Mouse (Mus musculus) hindbrain, embryonic 10.5 days (tissue): Measurements from ENCODE around the gene Rpl37a. TPM values are rescaled to one million over a fixed set of nuclear protein-coding genes. Genes with fewer than 3 reads are reported as not detected.
A peak's percentile ranks its signal among the peaks of the same experiment; 100 is the strongest.

Source experiments
- DNase-seq: peaks from one replicate; pipeline ENCODE4 v3.0.0-alpha.2; 2017; ENCODE audit warnings: low spot score
- H3K27ac ChIP-seq: fragments of 300-500 bp; sonication (generic); 2 replicates; pipeline ENCODE4 v1.5.1; 2016; ENCODE audit warnings: mild to moderate bottlenecking, moderate library complexity
- H3K27me3 ChIP-seq: fragments of 300-500 bp; sonication (generic); 2 replicates; pipeline ENCODE4 v1.6.1; 2016; ENCODE audit warnings: mild to moderate bottlenecking; ENCODE audit not compliant: poor library complexity, insufficient read depth, severe bottlenecking
- H3K36me3 ChIP-seq: fragments of 300-500 bp; sonication (generic); 2 replicates; pipeline ENCODE4 v1.6.1; 2016; ENCODE audit warnings: mild to moderate bottlenecking, moderate library complexity
- H3K4me1 ChIP-seq: fragments of 300-500 bp; sonication (generic); replicated peaks from 2 replicates; pipeline ENCODE4 v1.6.1; 2016; ENCODE audit warnings: mild to moderate bottlenecking
- H3K4me3 ChIP-seq: fragments of 300-500 bp; sonication (generic); 2 replicates; pipeline ENCODE4 v1.5.1; 2016; ENCODE audit warnings: mild to moderate bottlenecking, moderate library complexity
- H3K9me3 ChIP-seq: fragments of 300-500 bp; sonication (generic); 2 replicates; pipeline ENCODE4 v1.6.1; 2016; ENCODE audit warnings: mild to moderate bottlenecking, moderate library complexity
- WGBS: fragments of 180-500 bp; shearing (Covaris S2); methylation state at CpG from one replicate; pipeline ENCODE4 v1.1.7; 2016; 5-methylcytosine and 5-hydroxymethylcytosine counted together
- polyA plus RNA-seq: library from polyadenylated mRNA; unstranded; fragments of >200 nt; fragmentation: Nextera tagmentation; extraction: Ambion mirVana; gene quantifications from 2 replicates; pipeline ENCODE4 v1.2.1, GENCODE M21; 2016

Gene Rpl37a
- polyA plus RNA-seq, 1 experiment from 2014 or later: 1,371 TPM

DNA sequence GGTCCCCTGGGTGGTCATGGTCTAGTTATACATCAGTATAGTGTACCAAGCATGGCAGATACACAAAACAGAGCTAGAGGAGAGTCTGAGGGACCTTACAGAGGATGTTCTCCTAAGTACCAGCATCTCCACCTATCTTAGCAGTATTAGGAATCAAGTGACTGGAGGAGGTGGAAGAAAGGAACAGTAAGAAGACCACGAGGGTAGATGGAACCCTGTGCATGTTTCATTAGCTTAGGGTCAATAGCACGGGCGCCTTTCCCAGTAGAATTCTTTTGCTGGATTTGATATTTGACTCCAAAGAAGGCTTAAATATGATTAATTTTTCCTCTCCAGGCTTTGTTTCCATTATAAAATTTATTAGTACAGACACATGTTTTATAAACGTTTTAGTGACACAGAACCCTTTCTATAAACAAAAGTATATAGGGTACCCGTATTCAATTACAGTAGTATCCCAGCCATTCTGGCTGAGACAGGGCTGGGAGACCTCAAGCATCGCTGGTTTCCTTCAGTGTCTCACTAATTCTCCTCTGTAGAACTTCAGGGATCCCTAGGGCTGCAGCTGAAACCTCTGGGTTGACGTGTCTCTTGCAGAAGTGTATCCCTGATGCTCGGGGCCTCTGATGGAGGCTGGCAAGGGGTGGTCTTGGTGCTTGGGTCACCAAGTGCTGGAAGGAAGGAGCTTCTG, 33.9 kb downstream of the Rpl37a start:
- 86% methylated on average over 8 of the region's 8 CpGs for WGBS
- DNase-seq: no peak
- no peak overlapping the region for H3K4me3 ChIP-seq
- H3K36me3 ChIP-seq: no peaks in the 10 kb centered on the region
- 0 out of 2 replicates have a peak, but pooled peaks cover 1% of the 10 kb centered on the region for H3K4me1 ChIP-seq
- H3K27ac ChIP-seq: no peak overlapping the region
- no peaks in the 10 kb centered on the region for H3K27me3 ChIP-seq
- no peaks in the 10 kb centered on the region for H3K9me3 ChIP-seq

DNA sequence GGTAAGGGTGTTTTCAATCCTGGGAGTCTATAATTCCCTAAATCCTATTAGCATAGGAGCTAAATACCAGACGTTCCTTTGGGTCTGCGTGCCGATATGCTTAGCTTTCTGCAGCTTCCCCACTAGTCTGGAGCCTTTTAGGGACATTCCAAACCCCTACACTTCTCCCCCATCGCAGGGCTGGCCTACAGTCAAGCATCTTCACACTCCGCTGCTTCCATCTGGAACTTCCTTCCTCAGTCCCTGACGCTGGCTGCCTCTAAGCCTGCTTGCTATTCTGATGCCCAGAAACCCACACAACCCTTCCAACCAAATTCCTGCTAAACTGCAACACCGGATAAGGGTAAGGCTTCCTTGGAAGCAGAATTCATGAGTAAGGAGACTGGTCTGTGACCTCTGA, 35.3 kb downstream of the Rpl37a start:
- Histone ChIP-seq H3K4me3 (no peak overlapping the region), H3K27ac (no peak overlapping the region), H3K27me3 (no peaks in the 10 kb centered on the region), H3K9me3 (no peaks in the 10 kb centered on the region), H3K36me3 (no peaks in the 10 kb centered on the region), H3K4me1 (no peaks in the 10 kb centered on the region)
- WGBS: 78% methylated on average over 7 of the region's 7 CpGs
- no peak for DNase-seq

GRCm38 (mm10) chr1:72751371-72751781, 40.3 kb downstream of the Rpl37a start:
- Histone ChIP-seq H3K27me3 (no peaks in the 10 kb centered on the region), H3K4me3 (no peak overlapping the region), H3K36me3 (no peaks in the 10 kb centered on the region), H3K9me3 (no peaks in the 10 kb centered on the region), H3K4me1 (peaks cover 15% of the 10 kb centered on the region; the same call in 1 of the 2 replicates), H3K27ac (no peak overlapping the region)
- 87% methylated on average over 7 of the region's 7 CpGs for WGBS
- DNase-seq: no peak

GRCm38 (mm10) chr1:72753211-72753610, 42.1 kb downstream of the Rpl37a start:
- Histone ChIP-seq H3K4me1 (peaks cover 15% of the 10 kb centered on the region; the same call in 1 of the 2 replicates), H3K27ac (no peak overlapping the region), H3K27me3 (no peaks in the 10 kb centered on the region), H3K9me3 (no peaks in the 10 kb centered on the region), H3K36me3 (no peaks in the 10 kb centered on the region), H3K4me3 (no peak overlapping the region)
- 85% methylated on average over 6 of the region's 6 CpGs for WGBS
- no peak for DNase-seq

GRCm38 (mm10) chr1:72755227-72755626, 44.1 kb downstream of the Rpl37a start:
- 84% methylated on average over 8 of the region's 8 CpGs for WGBS

GRCm38 (mm10) chr1:72755801-72756200, 44.7 kb downstream of the Rpl37a start:
- no peak overlapping the region for H3K4me3 ChIP-seq
- no peaks in the 10 kb centered on the region for H3K9me3 ChIP-seq
- 0 out of 2 replicates have a peak overlapping the region, but pooled peaks have one; percentile 13 for H3K27ac ChIP-seq
- H3K27me3 ChIP-seq: no peaks in the 10 kb centered on the region
- H3K36me3 ChIP-seq: no peaks in the 10 kb centered on the region
- WGBS: 65% methylated on average over 2 of the region's 2 CpGs
- no peak for DNase-seq
- peaks cover 15% of the 10 kb centered on the region; the same call in 1 of the 2 replicates for H3K4me1 ChIP-seq

More at GRCm38 (mm10) chr1:72755227-72755626, 44.1 kb downstream of the Rpl37a start:
- Histone ChIP-seq H3K4me1 (peaks cover 15% of the 10 kb centered on the region; the same call in 1 of the 2 replicates), H3K9me3 (no peaks in the 10 kb centered on the region), H3K27ac (no peak overlapping the region), H3K27me3 (no peaks in the 10 kb centered on the region), H3K36me3 (no peaks in the 10 kb centered on the region), H3K4me3 (no peak overlapping the region)
- DNase-seq: no peak

DNA sequence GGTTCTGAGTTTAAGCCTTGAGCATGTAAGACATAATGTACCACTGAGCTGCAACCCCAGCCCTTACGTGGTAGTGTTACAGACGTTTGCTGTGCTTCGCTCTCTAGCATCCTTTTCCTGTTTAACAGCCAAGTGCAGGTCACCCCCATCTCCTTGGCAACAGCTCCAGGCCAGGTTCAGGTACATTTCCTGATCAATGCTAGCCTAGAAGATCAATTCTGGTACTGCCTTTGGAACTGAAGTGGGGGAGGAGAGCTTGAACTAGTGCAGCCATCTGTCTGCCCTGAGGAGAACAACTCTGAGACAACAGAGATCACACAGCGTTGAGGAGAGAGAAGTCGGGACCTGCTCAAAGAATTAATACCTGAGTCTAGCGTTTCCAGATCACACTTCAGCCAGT, 48.7 kb downstream of the Rpl37a start:
- no peak overlapping the region for H3K4me3 ChIP-seq
- H3K9me3 ChIP-seq: no peaks in the 10 kb centered on the region
- H3K36me3 ChIP-seq: no peaks in the 10 kb centered on the region
- H3K27me3 ChIP-seq: no peaks in the 10 kb centered on the region
- no peak overlapping the region for H3K27ac ChIP-seq
- no peak for DNase-seq
- WGBS: 87% methylated on average over 6 of the region's 6 CpGs
- H3K4me1 ChIP-seq: peaks cover 20% of the 10 kb centered on the region

Other genes with a start within 250 kb of the Rpl37a start
- 0.24 and 0.92 TPM in 2 replicates for gene March4, start 174.4 kb upstream of the Rpl37a start, polyA plus RNA-seq
- 31.6 and 32.0 TPM in 2 replicates for gene Smarcal1, start 128.0 kb upstream of the Rpl37a start, polyA plus RNA-seq
- gene Ankar, start 10.7 kb upstream of the Rpl37a start, polyA plus RNA-seq: not detected in 2 replicates
- 493 and 750 TPM in 2 replicates for gene Igfbp2, start 113.2 kb downstream of the Rpl37a start, polyA plus RNA-seq
- 35.4 and 40.7 TPM in 2 replicates for gene Igfbp5, start 163.6 kb downstream of the Rpl37a start, polyA plus RNA-seq